Mouse (Mus musculus): ENCODE measurements at regions not wholly inside any gene's neighbourhood (a gene's known extent, or its start where the extent isn't known, plus 50 kb on each side); places are given as distances from the start of the nearest gene placed in this dataset.

DNA sequence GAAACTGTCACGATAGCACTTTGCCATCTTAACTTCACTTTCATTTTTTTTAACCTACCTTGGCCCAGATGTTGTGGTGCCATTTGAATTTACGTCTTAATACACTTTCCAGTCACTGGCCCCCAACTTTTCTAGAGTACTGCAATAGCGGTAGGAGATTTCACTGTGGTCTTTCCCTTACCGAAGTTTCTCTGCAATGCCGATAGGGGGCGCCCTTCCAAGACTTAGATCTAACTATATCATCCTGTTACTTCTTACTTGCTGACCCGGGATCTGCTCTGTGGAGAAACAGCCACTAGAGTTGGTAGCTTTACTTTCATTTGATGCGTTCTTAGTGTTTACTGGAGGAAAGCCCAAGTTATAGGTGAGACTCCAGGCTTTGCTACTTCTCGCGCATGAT lies 92.6 kb upstream of the Hmgn3 start:
- WGBS (ENCODE audit: insufficient replicate concordance) = 66% methylated on average over 10 of the region's 10 CpGs
- Histone ChIP-seq H3K27ac (no peak overlapping the region), H3K9me3 (replicated peaks) (0 out of 2 replicates have a peak, but pooled peaks cover 4% of the 10 kb centered on the region), H3K4me2 (no peak overlapping the region), H3K36me3 (no peaks in the 10 kb centered on the region), H3K27me3 (no peaks in the 10 kb centered on the region), H3K9ac (no peak overlapping the region), H3K4me3 (replicated peaks) (no peak overlapping the region), H3K4me1 (replicated peaks) (no peaks in the 10 kb centered on the region)
- ATAC-seq (ENCODE audit: low read depth) (no peak), DNase-seq (no peak)

DNA sequence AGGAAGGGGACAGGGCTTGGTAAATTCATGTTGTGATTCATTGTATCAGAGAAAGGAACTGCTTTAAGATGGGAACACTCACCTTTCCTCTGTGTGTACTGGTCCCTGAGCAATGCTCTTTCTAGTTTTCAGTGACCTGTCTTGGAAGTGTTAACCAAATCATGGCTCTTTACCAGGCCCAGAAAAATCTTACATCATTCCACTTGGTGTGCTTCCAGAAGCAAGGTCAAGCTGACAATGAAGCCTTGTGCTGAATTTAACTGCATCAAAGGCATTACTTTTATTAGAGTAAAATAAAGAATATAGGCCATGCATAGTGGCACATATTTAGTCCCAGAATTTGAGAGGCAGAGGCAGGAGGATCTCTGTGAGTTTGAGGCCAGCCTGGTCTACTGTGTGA lies 75.4 kb upstream of the Hmgn3 start:
- H3K27me3 ChIP-seq = no peaks in the 10 kb centered on the region
- no peak overlapping the region for H3K4me3 ChIP-seq (replicated peaks)
- no peak for DNase-seq
- H3K4me2 ChIP-seq = no peak overlapping the region
- no peaks in the 10 kb centered on the region for H3K36me3 ChIP-seq
- H3K27ac ChIP-seq = no peak overlapping the region
- ATAC-seq (ENCODE audit: low read depth) = no peak
- no peak overlapping the region for H3K9ac ChIP-seq
- H3K4me1 ChIP-seq (replicated peaks) = no peaks in the 10 kb centered on the region
- H3K9me3 ChIP-seq (replicated peaks) = no peaks in the 10 kb centered on the region

DNA sequence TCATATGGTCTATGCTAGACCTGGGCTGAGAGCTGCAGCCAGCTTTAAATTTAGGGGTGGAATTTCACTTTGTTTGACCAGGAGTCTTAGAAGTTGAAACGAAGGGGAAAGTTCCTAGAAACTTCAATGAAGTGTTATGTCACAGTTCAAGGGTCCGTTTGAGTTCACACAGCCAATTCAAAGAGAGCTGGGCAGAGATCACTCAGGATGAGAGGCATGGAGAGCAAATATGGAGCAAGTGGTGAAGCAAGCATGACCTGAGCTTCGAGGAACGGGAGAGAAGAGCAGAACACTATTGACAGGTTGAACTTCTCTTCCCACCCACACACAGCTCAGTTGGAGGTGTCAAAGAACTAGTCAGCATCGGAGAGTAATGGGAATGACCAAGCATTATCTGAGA lies 56.1 kb upstream of the Hmgn3 start:
- Histone ChIP-seq H3K27me3 (no peaks in the 10 kb centered on the region), H3K4me2 (no peak overlapping the region), H3K9ac (no peak overlapping the region), H3K4me1 (replicated peaks) (no peaks in the 10 kb centered on the region), H3K4me3 (replicated peaks) (no peak overlapping the region), H3K9me3 (replicated peaks) (no peaks in the 10 kb centered on the region), H3K36me3 (no peaks in the 10 kb centered on the region), H3K27ac (no peak overlapping the region)
- DNase-seq = no peak
- no peak for ATAC-seq (ENCODE audit: low read depth)
- WGBS (ENCODE audit: insufficient replicate concordance) = 50% methylated on average over 5 of the region's 5 CpGs

DNA sequence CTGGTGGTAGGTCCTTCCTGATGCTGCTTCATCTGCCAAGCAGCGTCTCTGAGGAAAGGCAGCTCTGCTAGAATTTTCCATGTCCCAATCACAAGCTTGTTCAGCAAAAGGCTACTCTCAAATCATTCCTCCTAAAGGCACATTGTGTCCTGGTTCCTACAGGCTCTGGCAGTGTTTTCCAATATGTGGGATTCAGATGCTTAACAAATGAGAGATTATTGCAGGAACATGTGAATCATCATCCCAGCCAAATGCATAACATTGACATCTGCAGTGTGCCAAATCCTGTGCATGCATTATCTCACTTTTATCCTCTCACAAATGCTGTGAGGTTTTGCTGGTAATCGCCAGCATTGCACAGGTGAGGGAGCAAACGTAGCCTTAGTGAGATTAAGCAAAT lies 53.3 kb upstream of the Hmgn3 start:
- H3K27ac ChIP-seq = no peak overlapping the region
- 65% methylated on average over 3 of the region's 3 CpGs for whole genome bisulfite sequencing (ENCODE audit: insufficient replicate concordance)
- no peaks in the 10 kb centered on the region for H3K4me1 ChIP-seq (replicated peaks)
- H3K4me3 ChIP-seq (replicated peaks) = no peak overlapping the region
- no peaks in the 10 kb centered on the region for H3K9me3 ChIP-seq (replicated peaks)
- no peak for ATAC-seq (ENCODE audit: low read depth)
- no peak for DNase-seq
- no peaks in the 10 kb centered on the region for H3K36me3 ChIP-seq
- H3K27me3 ChIP-seq = no peaks in the 10 kb centered on the region
- no peak overlapping the region for H3K4me2 ChIP-seq
- no peak overlapping the region for H3K9ac ChIP-seq

DNA sequence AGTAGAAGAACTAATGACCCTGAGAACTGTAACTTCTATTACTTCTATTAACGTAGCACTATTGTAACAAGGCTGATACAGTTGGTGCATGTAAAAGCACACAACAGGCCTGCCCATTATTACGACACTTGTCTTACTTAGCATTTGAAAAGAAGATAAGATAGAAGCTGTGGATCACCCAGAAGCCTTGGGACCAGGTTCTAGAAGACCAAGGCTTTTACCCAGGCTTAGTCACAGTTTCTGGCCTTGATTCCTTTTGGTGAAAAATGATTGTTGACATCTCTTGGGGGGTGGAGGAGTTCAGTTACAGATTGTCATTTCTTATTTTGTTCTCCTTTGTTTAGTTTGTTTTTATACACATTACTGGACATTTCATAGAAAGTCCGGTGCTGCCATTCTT lies 52.7 kb upstream of the Hmgn3 start:
- Histone ChIP-seq H3K9me3 (replicated peaks) (no peaks in the 10 kb centered on the region), H3K27ac (no peak overlapping the region), H3K27me3 (no peaks in the 10 kb centered on the region), H3K4me3 (replicated peaks) (no peak overlapping the region), H3K4me2 (no peak overlapping the region), H3K36me3 (no peaks in the 10 kb centered on the region), H3K4me1 (replicated peaks) (no peaks in the 10 kb centered on the region), H3K9ac (no peak overlapping the region)
- no peak for ATAC-seq (ENCODE audit: low read depth)
- DNase-seq = no peak
- 70% methylated on average over 3 of the region's 3 CpGs for WGBS (ENCODE audit: insufficient replicate concordance)

DNA sequence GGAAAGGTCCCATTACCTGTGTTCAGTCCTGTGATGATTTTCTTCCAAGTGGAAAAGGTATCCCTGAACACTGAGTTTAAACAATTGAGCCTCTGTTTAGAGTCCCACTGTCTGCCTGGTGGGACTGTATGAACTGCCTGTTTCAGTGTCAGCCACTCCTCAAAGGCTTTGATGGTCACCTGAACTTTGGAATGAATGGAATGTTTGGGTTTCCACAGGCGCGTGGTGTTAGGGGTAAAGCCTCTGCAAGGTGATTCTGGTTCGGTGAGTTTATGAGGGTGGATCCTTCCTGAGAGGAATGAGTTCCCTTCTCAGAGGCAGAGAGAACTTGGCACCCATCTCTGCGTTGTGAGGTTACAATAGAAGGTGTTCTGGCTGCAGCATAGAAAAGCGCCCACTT lies 50.5 kb upstream of the Hmgn3 start:
- no peak overlapping the region for H3K4me3 ChIP-seq (replicated peaks)
- 67% methylated on average over 5 of the region's 5 CpGs for WGBS (ENCODE audit: insufficient replicate concordance)
- H3K4me1 ChIP-seq (replicated peaks) = no peaks in the 10 kb centered on the region
- no peaks in the 10 kb centered on the region for H3K9me3 ChIP-seq (replicated peaks)
- H3K4me2 ChIP-seq = no peak overlapping the region
- H3K27me3 ChIP-seq = no peaks in the 10 kb centered on the region
- H3K36me3 ChIP-seq = no peaks in the 10 kb centered on the region
- no peak overlapping the region for H3K9ac ChIP-seq
- no peak overlapping the region for H3K27ac ChIP-seq
- ATAC-seq (ENCODE audit: low read depth) = no peak
- DNase-seq = no peak

All from liver, embryonic 13.5 days (tissue).